Mouse (Mus musculus): ENCODE results near the gene Traf4.
A peak's percentile ranks its signal among the peaks of the same experiment; 100 is the strongest.
"Not testable (repeated sequence)": the region's sequence is repeated elsewhere in the genome, so short reads cannot be mapped to it uniquely, and the experiment has no call there.

The Traf4 gene

DNA sequence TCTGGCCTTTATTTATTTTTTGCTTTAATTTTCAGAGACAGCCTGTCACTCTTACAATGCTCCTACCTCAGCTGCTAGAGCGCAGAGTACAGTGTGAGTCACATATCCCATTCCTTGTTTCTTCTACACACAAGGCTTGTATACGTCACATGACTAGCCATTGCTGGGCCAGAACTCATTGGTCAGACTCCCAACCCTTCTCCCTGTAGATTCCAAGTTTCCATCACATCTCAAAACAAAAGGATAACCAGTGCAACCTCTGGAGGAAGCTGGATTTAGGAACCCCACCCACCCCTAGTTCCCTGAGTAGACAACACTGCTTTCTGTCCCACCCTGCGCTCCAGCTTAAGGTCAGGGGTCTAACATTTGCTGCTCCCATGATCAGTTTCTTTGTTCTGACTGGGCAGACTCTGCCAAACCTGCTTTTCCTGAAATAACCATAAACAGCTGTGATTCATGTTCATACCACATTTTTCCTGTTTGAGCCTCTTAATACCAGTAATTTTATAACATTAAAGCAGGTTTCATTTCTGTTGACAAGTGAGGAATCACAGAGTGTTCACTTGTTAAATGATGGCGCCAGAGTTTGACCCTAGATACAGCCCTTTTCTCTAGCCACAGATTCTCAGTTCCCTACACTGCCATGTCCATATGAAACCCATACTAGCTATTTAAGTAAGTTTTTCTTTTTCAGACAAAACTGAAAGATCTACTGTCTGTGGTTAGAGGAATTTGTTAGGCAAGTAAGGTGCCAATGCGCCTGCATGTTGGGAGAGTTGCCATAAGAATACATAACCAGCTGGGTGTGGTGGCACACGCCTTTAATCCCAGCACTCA is 18.5 kb downstream of the Traf4 start:
- DNase-seq (ENCODE audit: low read depth, low spot score): no peak
- H3K36me3 ChIP-seq (ENCODE audit: control insufficient read depth, insufficient read depth, low read length, poor library complexity, severe bottlenecking): peaks cover 5% of the 10 kb centered on the region; the same call in 1 of the 2 replicates
- H3K27me3 ChIP-seq (ENCODE audit: control insufficient read depth, insufficient read depth, low read length, poor library complexity, severe bottlenecking): no peaks in the 10 kb centered on the region

DNA sequence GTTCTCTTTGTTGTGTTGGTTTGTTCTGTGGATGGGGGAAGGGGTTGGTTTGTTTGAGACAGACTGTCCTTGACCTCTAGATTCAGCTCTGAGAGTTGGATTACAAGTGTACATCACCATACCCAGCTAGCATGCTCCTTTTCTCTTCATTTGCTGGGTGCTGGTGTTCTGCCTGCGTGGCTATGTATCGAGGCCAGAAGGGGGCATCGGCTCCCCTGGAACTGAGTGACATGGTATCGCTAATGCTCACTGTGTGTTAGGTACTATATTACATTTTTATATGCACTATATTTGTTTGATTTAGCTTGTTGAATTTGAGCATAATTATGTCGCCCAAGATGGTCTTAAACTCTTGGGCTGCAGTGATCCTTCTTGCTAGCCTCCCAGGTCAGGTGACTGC is 19.2 kb downstream of the Traf4 start:
- no peak for DNase-seq (ENCODE audit: low read depth, low spot score)
- Histone ChIP-seq H3K27me3 (ENCODE audit: control insufficient read depth, insufficient read depth, low read length, poor library complexity, severe bottlenecking) (no peaks in the 10 kb centered on the region), H3K36me3 (ENCODE audit: control insufficient read depth, insufficient read depth, low read length, poor library complexity, severe bottlenecking) (peaks cover 5% of the 10 kb centered on the region)

- DNase-seq (ENCODE audit: low read depth, low spot score): no peak
- peaks cover 5% of the 10 kb centered on the region for H3K36me3 ChIP-seq (ENCODE audit: control insufficient read depth, insufficient read depth, low read length, poor library complexity, severe bottlenecking)
- H3K27me3 ChIP-seq (ENCODE audit: control insufficient read depth, insufficient read depth, low read length, poor library complexity, severe bottlenecking): no peaks in the 10 kb centered on the region
Measured at GRCm38 (mm10) chr11:78143520-78143919, 21.9 kb downstream of the Traf4 start.

DNA sequence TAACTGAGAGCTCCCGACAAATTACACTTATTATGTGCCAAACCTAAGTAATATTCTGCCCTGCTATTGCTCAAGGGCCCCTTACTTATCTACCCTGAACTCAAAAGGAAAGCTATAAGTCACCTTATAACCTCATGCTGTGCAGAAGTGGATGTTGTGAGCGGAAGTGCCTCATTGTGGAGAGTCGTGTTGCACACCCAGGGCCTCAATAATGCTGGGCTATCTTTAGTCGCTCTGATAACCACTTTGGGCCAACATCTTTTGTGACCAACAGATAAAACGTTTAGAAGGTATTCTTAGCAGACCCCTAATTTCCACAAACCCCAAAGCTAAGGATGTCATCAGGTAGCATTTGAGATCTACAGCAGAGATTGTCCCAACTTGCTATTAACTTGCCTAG is 24.7 kb downstream of the Traf4 start:
- DNase-seq (ENCODE audit: low read depth, low spot score): no peak
- H3K36me3 ChIP-seq (ENCODE audit: control insufficient read depth, insufficient read depth, low read length, poor library complexity, severe bottlenecking): peaks cover 1% of the 10 kb centered on the region; the same call in 1 of the 2 replicates
- H3K27me3 ChIP-seq (ENCODE audit: control insufficient read depth, insufficient read depth, low read length, poor library complexity, severe bottlenecking): no peaks in the 10 kb centered on the region

DNA sequence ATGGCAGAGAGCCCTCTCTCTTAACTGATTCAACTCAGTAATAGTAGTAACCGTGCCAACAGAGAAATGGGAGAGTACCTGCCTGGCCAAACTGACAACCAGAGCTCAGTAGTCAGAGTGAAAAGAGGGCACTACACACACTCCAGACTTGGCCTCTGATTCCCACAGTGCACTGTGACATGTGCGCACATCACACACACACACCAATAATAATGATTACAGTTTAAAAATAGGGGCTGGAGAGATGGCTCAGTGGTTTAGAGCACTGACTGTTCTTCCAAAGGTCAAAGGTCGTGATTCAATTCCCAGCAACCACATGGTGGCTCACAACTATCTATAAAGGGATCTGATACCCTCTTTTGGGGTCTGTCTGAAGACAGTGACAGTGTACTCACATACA is 27.4 kb downstream of the Traf4 start:
- no peak for DNase-seq (ENCODE audit: low read depth, low spot score)
- H3K36me3 ChIP-seq (ENCODE audit: control insufficient read depth, insufficient read depth, low read length, poor library complexity, severe bottlenecking): peaks cover 1% of the 10 kb centered on the region; the same call in 1 of the 2 replicates
- no peaks in the 10 kb centered on the region for H3K27me3 ChIP-seq (ENCODE audit: control insufficient read depth, insufficient read depth, low read length, poor library complexity, severe bottlenecking)

DNA sequence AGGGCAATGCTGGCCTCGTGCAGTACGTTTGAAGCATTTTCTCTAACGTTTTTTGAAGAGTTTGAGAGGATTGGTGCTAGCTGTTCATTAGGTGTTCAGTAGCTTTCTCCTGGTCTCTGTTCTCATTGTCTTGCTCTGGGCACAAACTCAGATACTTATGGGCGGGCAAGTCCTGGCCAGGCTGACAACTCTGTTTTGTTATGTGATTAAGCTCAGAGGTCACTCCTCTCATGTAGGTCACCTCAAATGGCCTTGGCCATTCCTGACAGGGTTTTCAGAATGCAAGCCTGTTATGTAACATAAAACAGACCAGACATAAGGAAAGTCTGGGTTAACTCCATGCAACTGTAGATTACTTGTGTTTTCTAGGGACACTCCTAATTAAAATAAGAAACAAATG is 27.8 kb downstream of the Traf4 start:
- no peaks in the 10 kb centered on the region; the same call in 1 of the 2 replicates for H3K36me3 ChIP-seq (ENCODE audit: control insufficient read depth, insufficient read depth, low read length, poor library complexity, severe bottlenecking)
- H3K27me3 ChIP-seq (ENCODE audit: control insufficient read depth, insufficient read depth, low read length, poor library complexity, severe bottlenecking): no peaks in the 10 kb centered on the region
- no peak for DNase-seq (ENCODE audit: low read depth, low spot score)

GRCm38 (mm10) chr11:78136132-78136531 is 29.3 kb downstream of the Traf4 start:
- no peaks in the 10 kb centered on the region; the same call in 1 of the 2 replicates for H3K36me3 ChIP-seq (ENCODE audit: control insufficient read depth, insufficient read depth, low read length, poor library complexity, severe bottlenecking)
- H3K27me3 ChIP-seq (ENCODE audit: control insufficient read depth, insufficient read depth, low read length, poor library complexity, severe bottlenecking): no peaks in the 10 kb centered on the region
- no peak for DNase-seq (ENCODE audit: low read depth, low spot score)

DNA sequence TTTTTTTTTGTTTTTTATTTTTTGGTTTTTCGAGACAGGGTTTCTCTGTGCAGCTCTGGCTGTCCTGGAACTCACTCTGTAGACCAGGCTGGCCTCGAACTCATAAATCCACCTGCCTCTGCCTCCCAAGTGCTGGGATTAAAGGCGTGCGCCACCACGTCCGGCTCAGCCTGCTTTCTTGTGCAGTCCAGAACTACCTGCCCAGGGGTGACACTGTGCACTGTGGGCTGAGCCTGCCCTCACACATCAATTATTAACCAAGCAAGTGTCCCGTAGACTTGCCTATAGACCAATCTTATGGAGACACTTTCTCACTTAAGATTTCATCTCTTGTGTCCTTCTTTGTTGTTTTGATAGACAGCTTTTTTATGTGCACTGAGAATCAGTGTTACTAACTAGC is 30.1 kb downstream of the Traf4 start:
- not testable (repeated sequence) for H3K27me3 ChIP-seq (ENCODE audit: control insufficient read depth, insufficient read depth, low read length, poor library complexity, severe bottlenecking); H3K36me3 ChIP-seq (ENCODE audit: control insufficient read depth, insufficient read depth, low read length, poor library complexity, severe bottlenecking); DNase-seq (ENCODE audit: low read depth, low spot score)

GRCm38 (mm10) chr11:78134344-78134743 is 31.0 kb downstream of the Traf4 start:
- H3K36me3 ChIP-seq (ENCODE audit: control insufficient read depth, insufficient read depth, low read length, poor library complexity, severe bottlenecking): no peaks in the 10 kb centered on the region
- no peaks in the 10 kb centered on the region for H3K27me3 ChIP-seq (ENCODE audit: control insufficient read depth, insufficient read depth, low read length, poor library complexity, severe bottlenecking)

GRCm38 (mm10) chr11:78133915-78134314 is 31.5 kb downstream of the Traf4 start:
- Histone ChIP-seq H3K27me3 (ENCODE audit: control insufficient read depth, insufficient read depth, low read length, poor library complexity, severe bottlenecking) (no peaks in the 10 kb centered on the region), H3K36me3 (ENCODE audit: control insufficient read depth, insufficient read depth, low read length, poor library complexity, severe bottlenecking) (no peaks in the 10 kb centered on the region)
- no peak for DNase-seq (ENCODE audit: low read depth, low spot score)

More at GRCm38 (mm10) chr11:78134344-78134743, 31.0 kb downstream of the Traf4 start:
- no peak for DNase-seq (ENCODE audit: low read depth, low spot score)

- Histone ChIP-seq H3K27me3 (ENCODE audit: control insufficient read depth, insufficient read depth, low read length, poor library complexity, severe bottlenecking) (no peaks in the 10 kb centered on the region), H3K36me3 (ENCODE audit: control insufficient read depth, insufficient read depth, low read length, poor library complexity, severe bottlenecking) (no peaks in the 10 kb centered on the region)
- no peak for DNase-seq (ENCODE audit: low read depth, low spot score)
Measured at GRCm38 (mm10) chr11:78129458-78129857, 35.9 kb downstream of the Traf4 start.

GRCm38 (mm10) chr11:78126739-78127138 is 38.6 kb downstream of the Traf4 start:
- no peaks in the 10 kb centered on the region for H3K36me3 ChIP-seq (ENCODE audit: control insufficient read depth, insufficient read depth, low read length, poor library complexity, severe bottlenecking)
- DNase-seq (ENCODE audit: low read depth, low spot score): peak; percentile 65
- H3K27me3 ChIP-seq (ENCODE audit: control insufficient read depth, insufficient read depth, low read length, poor library complexity, severe bottlenecking): no peaks in the 10 kb centered on the region

- H3K27me3 ChIP-seq (ENCODE audit: control insufficient read depth, insufficient read depth, low read length, poor library complexity, severe bottlenecking): no peaks in the 10 kb centered on the region
- H3K36me3 ChIP-seq (ENCODE audit: control insufficient read depth, insufficient read depth, low read length, poor library complexity, severe bottlenecking): no peaks in the 10 kb centered on the region
- DNase-seq (ENCODE audit: low read depth, low spot score): peak; percentile 7
Measured at GRCm38 (mm10) chr11:78125691-78126090, 39.7 kb downstream of the Traf4 start.

DNA sequence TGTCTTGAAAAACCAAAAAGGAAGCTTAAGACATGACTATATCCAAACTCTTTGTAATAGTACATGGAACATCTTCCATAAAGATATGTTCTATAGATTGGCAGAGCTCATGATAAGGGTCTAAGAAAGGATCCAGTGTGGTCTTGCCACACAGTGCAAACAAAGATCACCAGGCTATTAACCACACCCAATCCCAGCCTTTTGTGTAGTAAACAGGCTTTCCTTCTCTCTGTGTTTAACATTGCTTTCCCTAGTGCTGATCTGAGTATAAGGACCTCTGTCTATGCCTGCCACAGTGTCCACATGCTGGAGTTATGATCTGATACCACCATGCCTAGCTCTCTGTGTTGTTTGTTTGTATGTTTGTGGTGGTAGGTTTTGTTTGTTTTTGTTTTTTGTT is 41.6 kb downstream of the Traf4 start:
- no peak for DNase-seq (ENCODE audit: low read depth, low spot score)
- Histone ChIP-seq H3K27me3 (ENCODE audit: control insufficient read depth, insufficient read depth, low read length, poor library complexity, severe bottlenecking) (no peaks in the 10 kb centered on the region), H3K36me3 (ENCODE audit: control insufficient read depth, insufficient read depth, low read length, poor library complexity, severe bottlenecking) (no peaks in the 10 kb centered on the region)

GRCm38 (mm10) chr11:78122815-78123214 is 42.6 kb downstream of the Traf4 start:
- Histone ChIP-seq H3K27me3 (ENCODE audit: control insufficient read depth, insufficient read depth, low read length, poor library complexity, severe bottlenecking) (no peaks in the 10 kb centered on the region; the same call in 1 of the 2 replicates), H3K36me3 (ENCODE audit: control insufficient read depth, insufficient read depth, low read length, poor library complexity, severe bottlenecking) (no peaks in the 10 kb centered on the region)
- DNase-seq (ENCODE audit: low read depth, low spot score): no peak
